Mouse (Mus musculus) bone marrow, adult 2 months (tissue): ENCODE data around the gene 4930590J08Rik.

Source experiments
- CTCF ChIP-seq: fragments of 200-500 bp; IDR thresholded peaks from 2 replicates; pipeline ENCODE4 v1.5.1; 2011; ENCODE audit warnings: low read length, control low read depth; ENCODE audit not compliant: control insufficient read depth, insufficient read depth
- POLR2A ChIP-seq: fragments of 200-500 bp; IDR thresholded peaks from 2 replicates; pipeline ENCODE4 v1.6.1; 2011; ENCODE audit warnings: low read depth, mild to moderate bottlenecking, control low read depth, low read length, borderline replicate concordance; ENCODE audit not compliant: control insufficient read depth

- no peak for TF ChIP-seq CTCF
- no peak for TF ChIP-seq POLR2A
Measured at GRCm38 (mm10) chr6:91917286-91917685, 14.7 kb downstream of the 4930590J08Rik start.
